Comparison of ENCODE assay signal across 18 mouse cellular contexts in genomic region chr1:186611371-186611770, GRCm38 (mm10).
"Had no signal": no experiment of that assay in that cellular context is flagged by ENCODE, and none has a peak within 500 bp of the region (broad histone marks: within the 10 kb centered on the region; RNA-seq: fewer than 3 reads in every experiment).

No protein-coding gene starts in this region.

- H3K27me3 ChIP-seq: lung, embryonic 15.5 days; midbrain, embryonic 12.5 days; neural tube, embryonic 13.5 days; neural tube, embryonic 15.5 days; stomach, embryonic 15.5 days had no signal

- H3K4me2 ChIP-seq: lung, embryonic 15.5 days; midbrain, embryonic 12.5 days; neural tube, embryonic 13.5 days; neural tube, embryonic 15.5 days; stomach, embryonic 15.5 days had no signal

- H3K9me3 ChIP-seq: lung, embryonic 15.5 days; midbrain, embryonic 10.5 days; midbrain, embryonic 12.5 days; neural tube, embryonic 13.5 days; neural tube, embryonic 15.5 days; stomach, embryonic 15.5 days had no signal

- H3K4me1 ChIP-seq: stomach, embryonic 15.5 days had no signal

- H3K27ac ChIP-seq: lung, embryonic 15.5 days; midbrain, embryonic 10.5 days; midbrain, embryonic 12.5 days; neural tube, embryonic 13.5 days; neural tube, embryonic 15.5 days; stomach, embryonic 15.5 days; stomach, postnatal 0 days had no signal

- ATAC-seq: lung, postnatal 0 days; midbrain, embryonic 16.5 days had no signal

- H3K36me3 ChIP-seq: lung, embryonic 15.5 days; midbrain, embryonic 10.5 days; midbrain, embryonic 12.5 days; neural tube, embryonic 13.5 days; neural tube, embryonic 15.5 days; stomach, embryonic 15.5 days had no signal

- H3K4me3 ChIP-seq: lung, embryonic 15.5 days; midbrain, embryonic 10.5 days; midbrain, embryonic 12.5 days; myocyte; neural tube, embryonic 13.5 days; neural tube, embryonic 15.5 days; stomach, embryonic 15.5 days had no signal

- DNase-seq: lung, adult 18-20 months; lung, postnatal 14 days; lung, postnatal 36 days; midbrain, embryonic 14.5 days; right cerebral cortex, postnatal 14 days; thymus, adult 2 months; thymus, postnatal 25 days; thymus, postnatal 4 days had no signal

- H3K9ac ChIP-seq: lung, embryonic 15.5 days; midbrain, embryonic 12.5 days; neural tube, embryonic 13.5 days; neural tube, embryonic 15.5 days; stomach, embryonic 15.5 days had no signal
